Mouse (Mus musculus): ENCODE measurements around the gene Fbxl17.
A peak's percentile ranks its signal among the peaks of the same experiment; 100 is the strongest.

The Fbxl17 gene

DNA sequence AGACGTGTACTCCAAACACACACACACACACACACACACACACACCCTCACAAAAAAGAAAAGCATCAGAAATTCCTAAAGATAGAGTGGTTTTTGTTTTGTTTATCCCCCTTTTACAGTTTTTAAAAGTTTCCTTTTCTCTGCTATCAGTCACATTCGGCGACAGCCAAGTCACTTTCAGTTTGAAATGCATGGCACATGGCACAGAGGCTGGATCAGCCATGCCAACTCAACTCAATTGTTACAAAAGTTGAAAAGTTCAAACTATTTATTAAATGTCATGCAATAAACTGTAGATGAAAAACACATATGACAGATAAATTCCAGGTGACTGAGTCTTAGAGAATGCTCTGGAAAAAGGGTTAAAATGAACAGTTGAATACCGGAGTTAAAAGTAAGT lies 287.8 kb downstream of the Fbxl17 start:
- DNase-seq (ENCODE audit: low read depth, low spot score), result no peak

DNA sequence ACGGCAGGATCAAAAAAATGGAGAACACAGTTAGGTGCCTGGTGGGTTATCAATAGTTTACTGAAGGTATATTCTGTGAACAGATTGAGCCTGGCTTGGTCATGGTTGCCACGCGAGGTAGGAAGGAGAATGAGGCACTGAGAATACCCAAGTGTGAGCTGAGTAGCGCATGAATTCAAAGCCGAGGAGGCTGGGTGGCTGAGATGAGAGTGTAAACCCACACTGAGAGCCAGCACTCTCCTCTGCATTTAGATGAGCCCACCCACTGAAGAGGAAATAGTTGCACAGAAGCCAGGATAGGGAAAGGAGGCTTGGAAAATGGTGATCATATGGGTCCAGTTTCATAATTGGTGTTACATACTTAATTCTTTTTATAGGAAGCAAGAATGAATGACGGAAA lies 290.7 kb downstream of the Fbxl17 start:
- DNase-seq (ENCODE audit: low read depth, low spot score), result no peak

DNA sequence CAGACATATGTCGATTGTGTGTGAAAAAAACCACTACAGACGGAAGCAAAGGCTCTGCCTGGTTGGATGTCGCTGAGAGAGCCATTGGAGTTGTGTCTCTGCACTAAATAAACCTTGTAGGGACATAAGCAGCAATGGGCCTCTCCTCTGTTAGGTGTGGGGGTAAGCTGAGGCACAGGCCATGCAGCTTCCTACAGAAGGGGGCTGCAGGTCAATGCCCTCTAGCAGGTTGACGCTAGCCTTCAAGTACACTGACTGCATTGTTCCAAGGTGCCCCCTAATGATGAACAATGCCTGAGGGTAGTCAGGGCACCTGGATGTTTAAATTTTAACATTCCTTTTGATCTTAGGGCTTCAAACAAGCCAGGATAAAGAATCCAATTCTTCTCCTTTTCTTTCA lies 291.5 kb downstream of the Fbxl17 start:
- no peak for DNase-seq (ENCODE audit: low read depth, low spot score)

DNA sequence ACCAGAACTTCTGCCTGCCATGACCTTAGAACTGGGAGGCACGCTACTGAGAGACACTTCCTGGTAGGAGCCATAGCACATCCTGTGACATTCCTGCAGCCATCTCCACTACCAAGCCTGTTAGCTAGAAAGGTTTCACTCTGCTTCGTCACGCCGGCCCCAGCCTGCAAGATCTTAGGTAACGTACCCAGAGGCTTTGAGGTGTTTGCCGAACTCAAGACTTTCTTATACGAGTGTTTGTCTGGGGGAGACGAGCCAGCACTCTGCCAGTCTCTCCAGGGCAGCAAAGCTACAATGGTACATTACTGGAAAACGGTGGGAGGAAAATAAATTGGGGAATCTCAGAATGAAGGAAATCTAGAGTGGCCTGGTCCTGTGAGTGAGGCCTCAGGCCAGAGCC lies 292.1 kb downstream of the Fbxl17 start:
- DNase-seq (ENCODE audit: low read depth, low spot score), result no peak

DNA sequence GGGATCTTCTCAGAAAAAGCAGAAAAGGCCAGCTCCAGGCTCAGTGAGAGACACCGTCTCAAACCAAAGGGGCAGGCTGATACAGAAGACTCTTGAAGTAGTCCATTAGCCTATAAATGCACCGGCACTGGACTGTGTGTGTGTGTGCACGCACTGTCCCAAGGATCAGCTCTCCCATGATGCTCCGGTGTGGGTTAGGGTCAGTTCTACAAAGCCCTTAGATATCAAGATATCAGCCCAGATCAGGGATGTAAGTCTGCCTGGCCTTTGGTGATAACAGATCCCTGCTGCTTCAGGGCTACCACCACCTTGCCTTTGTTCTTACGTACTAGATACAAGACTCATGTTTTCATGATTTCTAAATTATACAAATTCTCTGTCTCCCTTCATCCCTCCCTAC lies 294.5 kb downstream of the Fbxl17 start:
- no peak for DNase-seq (ENCODE audit: low read depth, low spot score)

DNA sequence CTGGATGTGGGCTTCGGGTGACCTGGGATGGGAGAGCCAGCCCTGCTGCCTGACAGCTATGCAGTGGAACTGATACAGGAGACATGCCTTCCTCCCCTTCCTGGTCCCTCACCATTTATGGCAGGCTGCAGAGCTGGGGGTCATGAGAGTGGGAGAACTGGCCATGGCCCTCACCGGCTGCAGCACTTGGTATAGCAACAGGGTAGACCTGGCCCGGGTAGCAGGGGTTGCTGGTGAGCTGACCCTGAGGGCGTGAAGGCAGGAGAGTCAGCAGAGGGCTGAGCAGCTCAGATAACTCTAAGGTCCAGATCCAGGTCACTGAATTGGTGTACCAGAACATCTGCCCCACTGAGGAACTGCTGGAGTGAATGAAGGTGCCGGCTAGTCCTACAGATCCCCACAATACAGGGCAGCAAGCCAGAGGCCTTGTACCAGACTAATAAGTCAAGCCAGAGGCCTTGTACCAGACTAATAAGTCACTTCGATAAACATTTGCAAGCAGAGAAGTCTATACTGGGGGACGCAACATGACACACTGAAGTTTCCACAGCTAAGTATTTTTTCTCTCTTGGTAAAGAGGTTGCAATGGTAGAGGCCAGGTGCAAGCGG lies 296.1 kb downstream of the Fbxl17 start:
- no peak for DNase-seq (ENCODE audit: low read depth, low spot score)

DNA sequence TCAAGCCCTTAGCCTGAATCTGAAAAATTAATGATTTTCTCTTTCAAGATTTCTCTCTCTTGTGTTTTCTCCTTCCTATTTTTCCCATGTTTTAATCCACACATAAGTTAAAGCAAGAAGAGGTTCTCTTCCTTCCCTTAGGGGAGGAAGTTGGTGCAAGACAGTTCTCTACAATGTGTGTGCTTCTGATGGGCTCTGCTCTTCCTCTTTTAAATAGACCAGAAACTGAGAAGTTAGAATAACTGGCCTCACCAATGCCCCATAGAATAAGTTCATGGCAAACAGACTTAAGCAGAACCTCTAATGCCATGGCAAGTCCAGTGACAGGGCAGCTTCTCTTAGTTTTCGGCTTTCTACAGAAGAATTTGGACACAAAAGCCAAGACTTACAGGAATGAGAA lies 301.1 kb downstream of the Fbxl17 start:
- no peak for DNase-seq (ENCODE audit: low read depth, low spot score)

DNA sequence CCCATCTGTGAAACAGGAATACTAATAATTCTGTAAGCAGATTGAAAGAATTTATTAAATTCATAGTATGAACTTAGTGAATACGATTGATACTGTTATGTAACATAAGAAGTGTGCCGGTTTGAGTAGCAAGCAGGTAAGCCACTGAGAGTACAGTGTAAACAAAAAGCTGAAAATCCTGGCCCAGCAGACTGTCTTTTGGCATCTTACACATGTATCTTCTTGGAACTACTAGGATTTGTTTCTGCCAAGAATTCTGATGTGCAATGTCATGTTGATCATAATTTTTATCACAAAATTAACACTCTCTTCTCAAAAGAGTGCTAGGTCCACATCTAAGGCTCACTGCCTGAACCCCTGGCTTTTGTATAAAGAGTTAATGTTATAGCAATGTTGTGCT lies 304.3 kb downstream of the Fbxl17 start:
- DNase-seq (ENCODE audit: low read depth, low spot score), result no peak

DNA sequence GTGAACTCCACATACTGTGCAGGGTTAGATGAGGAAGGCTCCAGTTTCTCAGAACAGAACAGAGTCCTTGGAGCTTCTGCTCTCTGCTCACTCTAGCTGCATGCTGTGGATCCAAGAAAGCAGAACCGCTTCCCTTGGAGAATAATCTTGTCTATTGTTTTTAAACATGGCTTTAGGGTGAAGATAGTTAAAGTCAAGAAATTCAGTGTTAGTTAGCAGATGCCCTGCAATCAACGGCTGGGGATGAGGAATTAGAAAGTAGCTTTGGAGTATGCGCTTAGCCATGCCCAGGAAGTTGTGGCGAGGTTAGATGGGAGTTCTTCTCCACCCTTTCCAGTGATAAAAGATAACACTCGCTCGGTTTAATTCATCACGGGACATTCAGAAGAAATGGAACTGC lies 306.6 kb downstream of the Fbxl17 start:
- no peak for DNase-seq (ENCODE audit: low read depth, low spot score)

DNA sequence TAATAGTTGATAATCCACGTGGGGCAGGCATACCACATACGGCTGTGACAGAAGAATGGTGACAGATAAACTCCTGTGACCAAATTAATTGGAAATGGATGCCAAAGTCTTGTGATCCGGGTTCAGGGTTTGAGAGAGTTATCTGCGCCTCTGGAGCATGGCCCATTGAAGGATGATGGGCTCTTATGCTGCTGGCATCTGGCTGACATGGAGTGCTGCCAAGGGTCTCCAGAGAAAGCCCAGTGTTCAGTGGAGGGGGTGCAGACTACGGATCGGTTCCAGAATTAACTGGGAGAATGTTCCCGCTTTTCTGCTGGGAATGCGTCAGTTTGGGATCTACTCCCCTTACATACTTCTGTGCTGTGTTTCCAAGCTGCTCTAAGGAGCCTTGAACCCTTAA lies 308.5 kb downstream of the Fbxl17 start:
- no peak for DNase-seq (ENCODE audit: low read depth, low spot score)

DNA sequence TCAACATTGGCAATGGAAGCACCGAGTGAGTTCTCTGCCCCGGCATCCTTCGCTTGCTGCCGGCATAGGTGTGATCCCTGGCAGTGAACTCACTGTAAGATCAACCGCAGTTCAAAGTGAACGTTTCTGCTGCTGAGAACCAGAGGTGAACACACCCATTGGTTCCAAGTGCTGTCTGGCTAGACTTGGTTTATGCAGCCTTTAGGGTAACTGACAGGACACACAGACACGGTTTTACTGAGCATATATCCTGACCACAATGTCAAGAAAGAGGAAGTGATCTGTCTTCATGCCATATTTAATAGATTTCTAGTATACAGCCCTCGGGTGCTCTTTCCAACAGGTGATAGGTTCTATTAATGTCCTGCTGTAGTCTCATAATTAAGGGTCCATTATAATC lies 310.5 kb downstream of the Fbxl17 start:
- no peak for DNase-seq (ENCODE audit: low read depth, low spot score)

DNA sequence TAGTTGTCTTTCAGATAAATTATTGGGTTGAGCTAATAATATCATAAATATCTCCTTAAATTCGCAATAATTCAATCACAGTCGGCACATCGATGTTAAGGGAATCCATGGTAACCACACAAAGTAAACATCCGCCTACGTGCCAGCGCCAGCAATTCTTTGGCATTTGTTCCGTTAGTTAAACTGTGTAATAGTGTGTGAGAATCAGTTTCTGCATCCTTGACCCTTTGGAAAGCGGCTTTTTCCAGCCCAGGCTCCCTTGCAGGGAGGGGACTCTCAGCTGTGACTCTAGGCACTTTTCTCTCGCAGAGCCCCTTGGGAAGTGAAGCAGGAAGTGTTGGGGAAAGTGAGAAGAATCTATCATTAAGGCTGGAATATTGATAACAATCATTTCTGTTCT lies 314.3 kb downstream of the Fbxl17 start:
- no peak for DNase-seq (ENCODE audit: low read depth, low spot score)

DNA sequence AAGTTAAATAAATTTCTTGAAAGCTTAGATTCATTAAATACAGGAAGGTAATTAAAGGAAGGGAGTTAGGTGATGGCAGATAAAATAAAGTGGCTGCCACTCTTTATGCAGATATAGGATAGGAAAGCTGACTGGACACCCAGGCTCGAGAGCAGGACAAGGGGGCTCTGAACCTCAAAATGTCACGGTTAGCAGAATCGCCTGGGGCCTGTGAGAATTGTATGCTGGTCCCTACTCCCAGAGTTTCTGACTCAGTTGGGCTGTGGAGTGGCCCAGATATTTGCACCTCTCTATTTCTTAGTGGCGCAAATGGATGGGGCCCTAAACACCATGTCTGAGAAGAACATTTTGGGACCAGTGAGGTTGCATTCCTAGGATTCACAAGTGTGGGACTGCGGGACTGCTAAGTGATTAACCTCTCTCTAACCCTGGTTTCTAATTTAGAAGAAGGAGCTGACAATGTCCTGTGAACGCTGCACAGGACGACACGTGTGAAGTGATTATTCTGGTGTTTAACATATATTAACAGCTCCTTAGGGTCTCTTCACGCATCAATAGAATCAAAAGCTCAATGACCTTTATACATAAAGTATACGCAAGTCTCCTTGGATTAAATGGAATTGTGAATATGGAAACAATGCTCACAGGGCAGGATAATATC lies 314.8 kb downstream of the Fbxl17 start:
- no peak for DNase-seq (ENCODE audit: low read depth, low spot score)

DNA sequence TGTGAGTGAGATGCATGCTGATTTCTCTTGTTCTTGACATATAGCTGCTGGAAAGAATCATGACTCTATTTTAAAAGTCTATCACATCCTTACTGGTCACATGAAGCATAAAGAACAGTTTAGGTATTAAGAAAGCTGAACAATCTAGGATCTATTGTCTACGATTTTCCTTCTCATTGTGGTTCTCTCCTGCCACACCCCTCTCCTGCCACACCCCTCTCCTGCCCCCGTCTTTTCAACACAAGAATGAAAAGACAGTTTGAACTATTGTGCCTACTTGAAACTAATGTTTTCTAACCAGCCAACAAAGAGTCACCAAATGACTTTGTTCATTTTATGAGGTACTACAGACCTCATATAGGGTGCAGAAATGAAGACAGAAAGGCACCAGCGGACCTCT lies 316.4 kb downstream of the Fbxl17 start:
- peak; percentile 16 for DNase-seq (ENCODE audit: low read depth, low spot score)

DNA sequence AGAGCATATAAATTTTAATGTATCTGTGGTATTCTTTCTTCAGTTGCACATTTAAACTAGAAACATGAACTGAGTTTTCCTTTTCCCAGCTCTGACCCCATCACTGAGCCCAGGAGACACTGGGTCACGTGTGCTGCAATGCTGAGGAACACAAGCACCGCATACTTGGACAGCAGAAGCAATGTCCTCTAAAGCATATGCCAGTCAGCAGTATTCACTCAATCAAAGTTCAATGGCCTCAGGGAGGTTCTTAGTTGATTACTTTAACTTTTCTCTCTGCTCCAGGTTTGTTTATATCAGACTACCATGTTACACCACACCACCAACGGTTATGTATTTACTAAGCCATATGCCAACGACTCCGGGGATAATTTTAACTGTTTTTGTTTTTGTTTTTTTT lies 318.2 kb downstream of the Fbxl17 start:
- DNase-seq (ENCODE audit: low read depth, low spot score), result no peak

DNA sequence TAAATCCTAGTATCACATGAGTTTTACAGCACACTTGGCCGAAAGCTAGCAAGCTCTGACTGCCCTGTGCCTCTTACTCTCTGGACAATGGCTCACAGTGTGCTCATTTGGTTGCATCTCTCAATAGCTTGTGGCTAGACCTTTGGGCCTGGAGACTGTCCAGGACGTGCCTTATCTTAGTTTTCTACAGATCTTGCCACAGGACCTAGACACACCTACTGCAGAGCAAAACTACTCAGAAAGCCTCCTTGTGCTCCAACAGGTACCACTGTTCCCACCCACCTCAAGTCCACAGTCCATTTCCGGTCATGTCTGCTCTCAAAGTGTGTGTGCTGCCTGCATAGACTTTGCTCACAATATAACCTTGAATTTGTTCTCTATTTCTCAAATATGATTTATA lies 319.8 kb downstream of the Fbxl17 start:
- no peak for DNase-seq (ENCODE audit: low read depth, low spot score)

DNA sequence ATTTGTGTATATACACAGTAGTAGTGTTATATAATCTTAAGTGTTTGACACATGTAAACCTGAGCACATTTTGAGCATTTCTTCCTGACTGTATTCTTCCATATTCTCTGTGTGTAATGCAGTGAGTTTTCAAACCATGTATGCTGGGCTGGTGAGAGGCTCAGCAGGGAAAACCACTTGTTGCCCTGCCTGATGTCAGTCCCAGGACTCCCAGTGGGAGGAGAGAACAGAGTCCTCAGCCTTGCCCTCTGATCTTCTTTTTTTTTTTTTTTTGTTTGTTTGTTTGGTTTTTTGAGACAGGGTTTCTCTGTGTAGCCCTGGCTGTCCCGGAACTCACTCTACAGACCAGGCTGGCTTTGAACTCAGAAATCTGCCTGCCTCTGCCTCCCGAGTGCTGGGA lies 321.5 kb downstream of the Fbxl17 start:
- DNase-seq (ENCODE audit: low read depth, low spot score), result no peak

DNA sequence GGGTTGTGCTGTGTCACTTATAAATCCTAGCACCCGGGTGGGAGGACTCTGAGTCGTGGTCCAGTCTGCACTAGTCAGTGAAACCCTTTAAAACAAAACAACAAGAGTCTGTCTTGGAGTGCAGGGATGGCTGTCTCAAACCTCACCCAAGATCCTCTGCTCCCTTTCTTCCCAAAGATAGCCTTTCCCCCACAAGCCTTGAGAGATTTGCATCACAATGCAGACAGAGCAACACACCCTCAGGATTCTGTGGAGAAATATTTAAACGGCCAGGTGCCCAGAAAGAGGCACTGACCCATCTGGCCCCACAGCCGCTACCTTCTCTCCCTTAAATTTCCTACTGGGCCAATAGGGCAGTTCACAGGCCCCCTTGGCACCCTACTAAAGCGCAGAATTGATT lies 323.4 kb downstream of the Fbxl17 start:
- DNase-seq (ENCODE audit: low read depth, low spot score), result peak; percentile 83

DNA sequence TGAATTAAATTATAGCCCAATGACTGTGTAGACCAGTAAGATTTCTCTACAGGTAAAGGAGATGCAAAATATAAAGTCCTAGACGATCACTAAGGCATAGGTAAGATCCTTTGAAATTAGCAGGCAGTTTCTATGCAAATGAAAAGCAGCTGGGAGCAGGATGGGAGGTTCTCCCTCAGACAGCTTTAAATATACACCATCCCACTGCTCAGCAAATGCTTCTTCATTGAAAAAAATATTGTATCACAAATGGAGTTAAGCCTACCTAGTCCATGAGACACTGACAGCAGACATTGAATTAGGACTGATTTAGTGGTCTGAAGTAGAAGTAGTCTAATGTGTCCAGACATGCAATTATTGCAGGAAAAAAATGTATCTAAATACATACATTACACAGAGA lies 327.1 kb downstream of the Fbxl17 start:
- no peak for DNase-seq (ENCODE audit: low read depth, low spot score)

DNA sequence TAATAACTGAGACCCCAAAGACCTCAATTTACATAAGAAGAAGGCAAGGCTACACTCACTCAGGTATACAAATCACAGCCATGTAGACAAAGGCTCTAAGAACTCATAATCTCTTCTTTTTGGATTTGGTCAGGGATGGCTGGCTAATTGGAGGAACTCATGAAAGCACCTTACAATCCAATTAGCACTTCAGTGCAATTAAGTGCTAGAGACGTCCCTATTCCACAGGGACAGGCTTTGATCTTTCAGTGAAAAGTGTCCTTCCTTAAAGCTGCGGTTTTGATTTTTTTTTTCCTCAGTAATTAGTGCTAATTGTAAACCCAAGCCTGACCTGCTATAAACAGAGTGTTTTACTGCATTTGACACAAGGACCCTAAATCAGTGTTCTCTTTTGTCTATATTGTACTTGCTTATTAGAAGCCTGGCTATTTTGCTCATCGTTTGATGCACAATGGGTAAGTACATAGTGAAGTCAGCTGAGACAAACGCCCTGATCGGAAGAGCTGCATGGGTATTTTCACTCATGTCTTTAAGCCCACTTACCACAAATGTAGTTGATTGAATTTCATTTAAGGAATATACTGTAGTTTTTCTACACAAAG lies 327.8 kb downstream of the Fbxl17 start:
- DNase-seq (ENCODE audit: low read depth, low spot score), result no peak

DNA sequence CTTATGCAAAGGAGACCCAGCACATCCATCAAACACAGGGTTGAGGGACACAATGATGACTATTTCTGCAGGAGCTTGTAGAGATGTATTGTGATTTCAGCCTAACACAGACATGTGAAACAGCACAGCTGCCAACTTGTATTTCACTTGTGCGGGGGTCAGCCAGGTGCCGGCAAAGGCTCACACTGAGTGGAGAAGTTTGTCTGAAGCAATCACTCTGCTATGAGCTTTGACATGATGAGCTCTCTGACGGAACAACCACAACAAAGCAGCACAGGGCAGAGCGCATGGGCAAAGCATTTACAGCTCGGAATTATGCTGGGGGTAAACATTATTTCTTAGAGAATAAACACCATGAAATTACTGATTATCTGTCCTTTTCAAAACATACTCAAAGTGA lies 328.6 kb downstream of the Fbxl17 start:
- DNase-seq (ENCODE audit: low read depth, low spot score), result no peak

DNA sequence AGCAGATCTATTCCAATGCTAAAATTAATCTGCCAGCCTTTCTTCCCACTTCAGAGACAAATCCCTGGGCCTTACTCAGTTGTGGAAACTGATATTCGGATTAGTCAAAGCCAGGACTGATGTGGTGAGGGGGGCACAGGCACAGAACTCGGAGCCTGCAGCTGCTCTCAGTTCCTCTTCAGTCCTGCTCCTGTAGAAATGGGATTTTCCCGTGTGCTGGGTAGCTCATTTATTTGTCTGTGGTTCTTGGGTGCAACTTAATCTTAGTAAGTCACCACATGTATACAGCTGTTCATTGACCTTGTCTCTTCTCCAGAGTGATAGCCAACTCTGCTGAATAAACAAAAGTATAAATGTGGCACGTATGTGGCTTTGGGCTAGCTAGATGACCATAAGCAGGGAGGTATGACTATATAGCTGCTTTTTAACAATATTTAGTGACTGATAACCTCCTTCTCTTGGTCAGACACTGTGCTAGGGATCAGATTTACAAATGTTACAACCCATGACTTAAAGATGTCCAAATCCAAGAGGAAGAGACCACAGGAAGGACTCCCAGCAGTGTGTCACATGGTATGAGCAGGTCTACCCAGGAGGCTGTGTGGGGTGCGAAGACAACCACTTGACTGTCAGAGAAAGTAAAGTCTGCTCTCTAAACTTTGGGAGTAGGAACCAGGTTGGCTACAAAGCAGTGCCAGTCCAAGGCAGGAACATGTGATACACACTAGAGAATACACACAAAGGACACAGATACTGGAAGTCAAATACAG lies 331.6 kb downstream of the Fbxl17 start:
- no peak for DNase-seq (ENCODE audit: low read depth, low spot score)

DNA sequence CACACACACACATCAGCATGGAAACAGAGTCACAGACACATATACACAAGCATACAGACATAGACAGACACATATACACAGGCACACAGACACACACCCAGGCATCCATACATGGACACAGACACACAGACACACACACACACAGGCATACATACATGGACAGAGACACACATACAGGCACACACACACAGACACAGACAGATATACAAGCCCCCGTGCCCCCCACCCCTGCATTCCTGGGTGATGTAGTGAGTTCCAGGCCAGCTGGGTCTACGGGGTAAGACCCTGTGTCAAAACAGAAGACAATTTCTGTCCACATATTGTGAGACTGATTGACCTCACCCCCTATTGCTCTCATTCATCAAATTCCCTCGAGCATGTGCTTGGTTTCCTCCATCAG lies 332.6 kb downstream of the Fbxl17 start:
- no peak for DNase-seq (ENCODE audit: low read depth, low spot score)

All from ZHBTc4 (cell line).